Mouse (Mus musculus) urinary bladder, postnatal 10 days (tissue): ENCODE results near the gene Tnk1.

Source experiments
- DNase-seq: peaks from one replicate; pipeline ENCODE4 v3.0.0; 2022; ENCODE audit warnings: low spot score

Gene Tnk1

GRCm38 (mm10) chr11:69858113-69858998 lies at the start of gene Tnk1:
TSS of gene Tnk1 (minus strand) at chr11:69858730.
- DNase-seq: no peak

- DNase-seq: no peak
These were observed 45.8 kb upstream of the Tnk1 start for GRCm38 (mm10) chr11:69904311-69904710.

GRCm38 (mm10) chr11:69902972-69903371 lies 44.4 kb upstream of the Tnk1 start:
- DNase-seq: no peak

- DNase-seq: no peak
These were observed 43.5 kb upstream of the Tnk1 start for GRCm38 (mm10) chr11:69901993-69902392.

- DNase-seq: peak; percentile 84
These were observed 42.9 kb upstream of the Tnk1 start for GRCm38 (mm10) chr11:69901406-69901846.

GRCm38 (mm10) chr11:69900471-69901405 lies 42.2 kb upstream of the Tnk1 start, which contains the start of the genes 2810408A11Rik and Neurl4:
TSS of gene 2810408A11Rik (minus strand) at chr11:69900987.
TSS of gene Neurl4 (plus strand) at chr11:69901072.
- no peak for DNase-seq

GRCm38 (mm10) chr11:69899870-69900269 lies 41.3 kb upstream of the Tnk1 start:
- DNase-seq: no peak

GRCm38 (mm10) chr11:69895291-69895690 lies 36.8 kb upstream of the Tnk1 start, which contains the start of gene Acap1:
TSS of gene Acap1 (minus strand) at chr11:69895539.
- no peak for DNase-seq

GRCm38 (mm10) chr11:69894671-69895070 lies 36.1 kb upstream of the Tnk1 start:
- no peak for DNase-seq

GRCm38 (mm10) chr11:69891482-69891881 lies 33.0 kb upstream of the Tnk1 start:
- no peak for DNase-seq

GRCm38 (mm10) chr11:69886907-69887635 lies 28.5 kb upstream of the Tnk1 start:
- no peak for DNase-seq

GRCm38 (mm10) chr11:69884663-69885062 lies 26.1 kb upstream of the Tnk1 start:
- no peak for DNase-seq

- DNase-seq: no peak
These were observed 25.7 kb upstream of the Tnk1 start for GRCm38 (mm10) chr11:69884240-69884639.

GRCm38 (mm10) chr11:69883527-69884151 lies 25.1 kb upstream of the Tnk1 start:
- DNase-seq: no peak

GRCm38 (mm10) chr11:69883066-69883465 lies 24.5 kb upstream of the Tnk1 start:
- DNase-seq: no peak

- DNase-seq: no peak
These were observed 23.5 kb upstream of the Tnk1 start for GRCm38 (mm10) chr11:69881787-69882670.

GRCm38 (mm10) chr11:69880853-69881603 lies 22.5 kb upstream of the Tnk1 start, which contains the start of gene Kctd11:
TSS of gene Kctd11 (minus strand) at chr11:69881406.
- DNase-seq: peak; percentile 57

- DNase-seq: no peak
These were observed 21.9 kb upstream of the Tnk1 start for GRCm38 (mm10) chr11:69880506-69880852.

GRCm38 (mm10) chr11:69879711-69880110 lies 21.2 kb upstream of the Tnk1 start:
- no peak for DNase-seq
